Mouse (Mus musculus): ENCODE measurements around the gene Mpv17.

DNA sequence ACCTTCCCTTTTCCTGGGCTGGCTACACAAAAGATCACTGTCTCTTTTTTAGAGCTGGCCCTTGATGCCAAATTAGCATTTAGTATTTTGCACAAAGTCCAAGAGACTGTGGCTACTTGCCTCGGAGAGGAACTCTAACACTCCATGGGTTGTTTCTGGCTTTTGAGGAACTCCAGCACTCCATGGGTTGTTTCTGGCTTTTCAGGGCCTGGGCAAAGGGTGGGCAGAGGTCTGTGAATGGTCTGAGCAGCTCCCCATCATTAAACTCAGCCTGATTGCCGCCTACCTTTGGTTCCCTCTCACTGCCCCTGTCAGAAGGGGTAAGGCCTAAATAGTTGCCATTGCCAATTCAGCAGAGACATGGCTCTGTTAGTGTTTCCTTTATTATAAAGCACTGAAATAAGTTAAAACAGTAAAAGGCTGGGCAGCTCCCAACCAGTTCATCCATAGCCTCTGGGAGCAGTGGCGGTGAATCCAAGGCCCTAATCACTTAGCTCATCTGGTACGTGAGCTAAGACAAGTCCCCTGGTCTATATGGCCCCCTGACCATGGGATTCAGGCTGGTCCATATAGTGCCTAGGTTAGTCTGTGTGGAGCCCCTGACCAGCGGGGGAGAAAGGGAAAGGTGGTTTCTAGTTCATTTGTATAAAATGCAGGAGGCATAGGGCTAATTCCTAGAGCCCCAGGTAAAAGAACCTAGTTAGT is 44.7 kb upstream of the Mpv17 start:
- TF ChIP-seq MAFK (IDR thresholded peaks at IDR 0.05; ENCODE audit: insufficient read depth, low read depth, low read length) (no peak), CHD2 (IDR thresholded peaks at IDR 0.05; ENCODE audit: low read depth, low read length) (no peak), ZNF384 (IDR thresholded peaks at IDR 0.05; ENCODE audit: low read depth, low read length) (no peak), HCFC1 (IDR thresholded peaks at IDR 0.05; ENCODE audit: borderline replicate concordance, insufficient read depth, low read length) (no peak)
